Mouse (Mus musculus): ENCODE results near the gene Lipa. TPM values are rescaled to one million over a fixed set of nuclear protein-coding genes. Genes with fewer than 3 reads are reported as not detected.

The Lipa gene
- polyA plus RNA-seq, 1 experiment from 2014 or later, result 26.7 TPM

- ATAC-seq (ENCODE audit: low FRiP score, low TSS enrichment), result no peak
Observed at GRCm38 (mm10) chr19:34554061-34554460, 26.8 kb upstream of the Lipa start.

GRCm38 (mm10) chr19:34553522-34553921, 26.2 kb upstream of the Lipa start:
- Histone ChIP-seq H3K9ac (ENCODE audit: low read depth, low read length) (no peak overlapping the region), H3K9me3 (ENCODE audit: control insufficient read depth, low read length) (no peaks in the 10 kb centered on the region), H3K4me3 (ENCODE audit: low read length) (no peak overlapping the region), H3K36me3 (ENCODE audit: control insufficient read depth, insufficient read depth, low read length) (no peaks in the 10 kb centered on the region), H3K27me3 (ENCODE audit: control insufficient read depth, insufficient read depth, low read length) (no peaks in the 10 kb centered on the region), H3K27ac (ENCODE audit: low read depth, low read length) (no peak overlapping the region), H3K4me2 (replicated peaks; ENCODE audit: low read depth, low read length) (no peak overlapping the region), H3K4me1 (ENCODE audit: control insufficient read depth, insufficient read depth, low read length) (0 out of 2 replicates have a peak, but pooled peaks cover 3% of the 10 kb centered on the region)
- ATAC-seq (ENCODE audit: low FRiP score, low TSS enrichment), result no peak
- 31% methylated on average over 3 of the region's 3 CpGs for WGBS

More at GRCm38 (mm10) chr19:34554061-34554460, 26.8 kb upstream of the Lipa start:
- Histone ChIP-seq H3K4me3 (ENCODE audit: low read length) (no peak overlapping the region), H3K9me3 (ENCODE audit: control insufficient read depth, low read length) (no peaks in the 10 kb centered on the region), H3K4me2 (replicated peaks; ENCODE audit: low read depth, low read length) (no peak overlapping the region), H3K27ac (ENCODE audit: low read depth, low read length) (no peak overlapping the region), H3K9ac (ENCODE audit: low read depth, low read length) (no peak overlapping the region), H3K36me3 (ENCODE audit: control insufficient read depth, insufficient read depth, low read length) (no peaks in the 10 kb centered on the region), H3K4me1 (ENCODE audit: control insufficient read depth, insufficient read depth, low read length) (0 out of 2 replicates have a peak, but pooled peaks cover 3% of the 10 kb centered on the region), H3K27me3 (ENCODE audit: control insufficient read depth, insufficient read depth, low read length) (no peaks in the 10 kb centered on the region)

- Histone ChIP-seq H3K9me3 (ENCODE audit: control insufficient read depth, low read length) (no peaks in the 10 kb centered on the region), H3K27ac (ENCODE audit: low read depth, low read length) (no peak overlapping the region), H3K9ac (ENCODE audit: low read depth, low read length) (no peak overlapping the region), H3K4me1 (ENCODE audit: control insufficient read depth, insufficient read depth, low read length) (0 out of 2 replicates have a peak, but pooled peaks cover 3% of the 10 kb centered on the region), H3K4me3 (ENCODE audit: low read length) (no peak overlapping the region), H3K27me3 (ENCODE audit: control insufficient read depth, insufficient read depth, low read length) (no peaks in the 10 kb centered on the region), H3K36me3 (ENCODE audit: control insufficient read depth, insufficient read depth, low read length) (no peaks in the 10 kb centered on the region), H3K4me2 (replicated peaks; ENCODE audit: low read depth, low read length) (no peak overlapping the region)
- ATAC-seq (ENCODE audit: low FRiP score, low TSS enrichment), result no peak
- WGBS, result 72% methylated on average over 6 of the region's 6 CpGs
Observed at GRCm38 (mm10) chr19:34553021-34553420, 25.7 kb upstream of the Lipa start.

GRCm38 (mm10) chr19:34551981-34552380, 24.7 kb upstream of the Lipa start:
- Histone ChIP-seq H3K9me3 (ENCODE audit: control insufficient read depth, low read length) (no peaks in the 10 kb centered on the region), H3K27ac (ENCODE audit: low read depth, low read length) (no peak overlapping the region), H3K4me3 (ENCODE audit: low read length) (no peak overlapping the region; the same call in 1 of the 2 replicates), H3K27me3 (ENCODE audit: control insufficient read depth, insufficient read depth, low read length) (no peaks in the 10 kb centered on the region), H3K4me2 (replicated peaks; ENCODE audit: low read depth, low read length) (no peak overlapping the region; the same call in none of the 2 replicates), H3K9ac (ENCODE audit: low read depth, low read length) (no peak overlapping the region), H3K4me1 (ENCODE audit: control insufficient read depth, insufficient read depth, low read length) (0 out of 2 replicates have a peak, but pooled peaks cover 3% of the 10 kb centered on the region), H3K36me3 (ENCODE audit: control insufficient read depth, insufficient read depth, low read length) (no peaks in the 10 kb centered on the region)
- no peak for ATAC-seq (ENCODE audit: low FRiP score, low TSS enrichment)
- 50% methylated on average over 5 of the region's 5 CpGs for WGBS

GRCm38 (mm10) chr19:34550534-34551223, 23.4 kb upstream of the Lipa start, which contains the start of gene Ifit2:
Gene Ifit2 (plus strand): TSS chr19:34550694.
- Histone ChIP-seq H3K9ac (ENCODE audit: low read depth, low read length) (peak within 1 kb of the TSS; percentile 29; the same call in 1 of the 2 replicates), H3K4me1 (ENCODE audit: control insufficient read depth, insufficient read depth, low read length) (0 out of 2 replicates have a peak, but pooled peaks cover 3% of the 10 kb centered on the region), H3K27me3 (ENCODE audit: control insufficient read depth, insufficient read depth, low read length) (no peaks in the 10 kb centered on the region), H3K4me3 (ENCODE audit: low read length) (peak within 1 kb of the TSS; percentile 49), H3K36me3 (ENCODE audit: control insufficient read depth, insufficient read depth, low read length) (no peaks in the 10 kb centered on the region), H3K27ac (ENCODE audit: low read depth, low read length) (no peak within 1 kb of the TSS), H3K4me2 (replicated peaks; ENCODE audit: low read depth, low read length) (peak within 1 kb of the TSS; percentile 53), H3K9me3 (ENCODE audit: control insufficient read depth, low read length) (no peaks in the 10 kb centered on the region)
- peak; percentile 93 for ATAC-seq (ENCODE audit: low FRiP score, low TSS enrichment)
- WGBS, result 3% methylated on average over 22 of the region's 22 CpGs

- Histone ChIP-seq H3K9me3 (ENCODE audit: control insufficient read depth, low read length) (no peaks in the 10 kb centered on the region), H3K4me2 (replicated peaks; ENCODE audit: low read depth, low read length) (peak overlapping the region; percentile 53), H3K9ac (ENCODE audit: low read depth, low read length) (no peak overlapping the region), H3K4me3 (ENCODE audit: low read length) (peak overlapping the region; percentile 49; the same call in 1 of the 2 replicates), H3K27ac (ENCODE audit: low read depth, low read length) (no peak overlapping the region), H3K36me3 (ENCODE audit: control insufficient read depth, insufficient read depth, low read length) (no peaks in the 10 kb centered on the region), H3K4me1 (ENCODE audit: control insufficient read depth, insufficient read depth, low read length) (0 out of 2 replicates have a peak, but pooled peaks cover 3% of the 10 kb centered on the region), H3K27me3 (ENCODE audit: control insufficient read depth, insufficient read depth, low read length) (no peaks in the 10 kb centered on the region)
- 32% methylated on average over 4 of the region's 4 CpGs for WGBS
- no peak for ATAC-seq (ENCODE audit: low FRiP score, low TSS enrichment)
Observed at GRCm38 (mm10) chr19:34550205-34550533, 22.9 kb upstream of the Lipa start.

- Histone ChIP-seq H3K4me1 (ENCODE audit: control insufficient read depth, insufficient read depth, low read length) (0 out of 2 replicates have a peak, but pooled peaks cover 3% of the 10 kb centered on the region), H3K4me3 (ENCODE audit: low read length) (no peak overlapping the region), H3K9ac (ENCODE audit: low read depth, low read length) (no peak overlapping the region), H3K27me3 (ENCODE audit: control insufficient read depth, insufficient read depth, low read length) (no peaks in the 10 kb centered on the region), H3K27ac (ENCODE audit: low read depth, low read length) (no peak overlapping the region), H3K36me3 (ENCODE audit: control insufficient read depth, insufficient read depth, low read length) (no peaks in the 10 kb centered on the region), H3K9me3 (ENCODE audit: control insufficient read depth, low read length) (no peaks in the 10 kb centered on the region), H3K4me2 (replicated peaks; ENCODE audit: low read depth, low read length) (no peak overlapping the region)
- 32% methylated on average over 7 of the region's 7 CpGs for WGBS
- no peak for ATAC-seq (ENCODE audit: low FRiP score, low TSS enrichment)
Observed at GRCm38 (mm10) chr19:34547976-34548375, 20.7 kb upstream of the Lipa start.

- H3K9ac ChIP-seq (ENCODE audit: low read depth, low read length), result no peak overlapping the region
- H3K4me1 ChIP-seq (ENCODE audit: control insufficient read depth, insufficient read depth, low read length), result no peaks in the 10 kb centered on the region
- WGBS, result 92% methylated on average over 4 of the region's 4 CpGs
- H3K4me2 ChIP-seq (replicated peaks; ENCODE audit: low read depth, low read length), result no peak overlapping the region
- ATAC-seq (ENCODE audit: low FRiP score, low TSS enrichment), result no peak
- H3K27me3 ChIP-seq (ENCODE audit: control insufficient read depth, insufficient read depth, low read length), result no peaks in the 10 kb centered on the region
- H3K36me3 ChIP-seq (ENCODE audit: control insufficient read depth, insufficient read depth, low read length), result no peaks in the 10 kb centered on the region
- no peaks in the 10 kb centered on the region for H3K9me3 ChIP-seq (ENCODE audit: control insufficient read depth, low read length)
- H3K27ac ChIP-seq (ENCODE audit: low read depth, low read length), result no peak overlapping the region
- H3K4me3 ChIP-seq (ENCODE audit: low read length), result no peak overlapping the region
Observed at GRCm38 (mm10) chr19:34546211-34546610, 18.9 kb upstream of the Lipa start.

- no peak overlapping the region for H3K27ac ChIP-seq (ENCODE audit: low read depth, low read length)
- no peaks in the 10 kb centered on the region for H3K36me3 ChIP-seq (ENCODE audit: control insufficient read depth, insufficient read depth, low read length)
- no peak for ATAC-seq (ENCODE audit: low FRiP score, low TSS enrichment)
- no peak overlapping the region for H3K4me2 ChIP-seq (replicated peaks; ENCODE audit: low read depth, low read length)
- WGBS, result 55% methylated on average over 1 of the region's 1 CpGs
- H3K9ac ChIP-seq (ENCODE audit: low read depth, low read length), result no peak overlapping the region
- H3K9me3 ChIP-seq (ENCODE audit: control insufficient read depth, low read length), result no peaks in the 10 kb centered on the region
- H3K27me3 ChIP-seq (ENCODE audit: control insufficient read depth, insufficient read depth, low read length), result no peaks in the 10 kb centered on the region
- H3K4me3 ChIP-seq (ENCODE audit: low read length), result no peak overlapping the region
- H3K4me1 ChIP-seq (ENCODE audit: control insufficient read depth, insufficient read depth, low read length), result no peaks in the 10 kb centered on the region
Observed at GRCm38 (mm10) chr19:34539422-34539821, 12.1 kb upstream of the Lipa start.
